Mouse (Mus musculus) E14TG2a.4 (cell line): ENCODE results near the gene Cfap69.
A peak's percentile ranks its signal among the peaks of the same experiment; 100 is the strongest.

Experiments used
- CTCF ChIP-seq: conservative IDR thresholded peaks from 2 replicates; pipeline ENCODE4 v1.5.1; 2014; ENCODE audit warnings: low read length
- NANOG ChIP-seq: IDR thresholded peaks from 2 replicates; pipeline ENCODE4 v1.6.1; 2014; ENCODE audit warnings: borderline replicate concordance, low read length, mixed read lengths
- POU5F1 ChIP-seq: IDR thresholded peaks from 2 replicates; pipeline ENCODE4 v1.6.1; 2014; ENCODE audit warnings: low read length, borderline replicate concordance

GRCm38 (mm10) chr5:5587686-5588085 is 76.4 kb downstream of the Cfap69 start:
- TF ChIP-seq CTCF, result peak; percentile 55
- no peak for TF ChIP-seq POU5F1
- TF ChIP-seq NANOG, result no peak
